Mouse (Mus musculus): ENCODE data around the gene Grasp.

DNA sequence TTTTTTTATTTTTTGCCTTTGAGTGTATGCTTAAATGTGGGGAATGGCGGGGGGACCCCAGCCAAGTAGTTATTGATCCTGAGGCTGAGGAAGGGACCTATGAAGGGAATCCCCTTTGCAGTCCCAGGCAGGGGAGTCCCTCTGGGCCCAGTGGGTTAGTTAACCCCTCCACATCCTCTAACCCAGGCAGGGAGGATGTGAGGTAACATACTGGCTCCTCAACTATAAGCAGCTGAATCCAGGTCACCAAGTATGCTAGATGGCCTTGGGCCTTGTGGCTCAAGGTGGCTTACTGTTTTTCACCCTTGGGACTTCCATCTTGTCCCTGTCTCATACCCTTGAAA lies 23.1 kb downstream of the Grasp start:
- TF ChIP-seq GATA1 (IDR thresholded peaks at IDR 0.05; ENCODE audit: low read length): no peak
- TF ChIP-seq TAL1 (IDR thresholded peaks at IDR 0.05; ENCODE audit: low read length): no peak

Data from erythroblast, embryonic 14.5 days (primary cell).